Mouse (Mus musculus): ENCODE measurements at regions not wholly inside any gene's neighbourhood (a gene's known extent, or its start where the extent isn't known, plus 50 kb on each side); places are given as distances from the start of the nearest gene placed in this dataset.
"Not testable (repeated sequence)": the region's sequence is repeated elsewhere in the genome, so short reads cannot be mapped to it uniquely, and the experiment has no call there.

DNA sequence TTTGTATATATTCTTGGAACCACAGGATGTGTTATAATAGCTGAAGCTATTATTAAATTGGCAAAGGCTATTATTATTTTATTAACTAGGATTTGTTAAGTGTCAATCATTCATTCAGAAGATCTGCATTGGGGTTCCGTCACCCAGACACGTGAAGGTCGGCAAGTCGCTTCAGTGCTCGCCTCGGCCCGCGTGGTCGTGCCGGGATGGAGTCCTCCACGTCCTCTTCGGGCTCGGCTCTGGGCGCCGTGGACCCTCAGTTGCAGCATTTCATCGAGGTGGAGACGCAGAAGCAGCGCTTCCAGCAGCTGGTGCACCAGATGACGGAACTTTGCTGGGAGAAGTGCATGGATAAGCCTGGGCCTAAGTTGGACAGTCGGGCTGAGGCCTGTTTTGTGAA is 265.9 kb downstream of the Epm2a start:
- TF ChIP-seq CTCF, EP300 (IDR thresholded peaks at IDR 0.05): not testable (repeated sequence)
